Mouse (Mus musculus) small intestine, adult 2 months (tissue): Measurements from ENCODE around the gene Gnaq. TPM values are rescaled to one million over a fixed set of nuclear protein-coding genes. Genes with fewer than 3 reads are reported as not detected.

Experiments
- H3K27ac ChIP-seq: fragments of 200-500 bp; 2 replicates; pipeline ENCODE4 v1.5.1; 2012; ENCODE audit warnings: low read depth, low read length, control low read depth, inconsistent platforms; ENCODE audit not compliant: insufficient read depth
- H3K27me3 ChIP-seq: fragments of 200-500 bp; 2 replicates; pipeline ENCODE4 v1.6.1; 2012; ENCODE audit warnings: mild to moderate bottlenecking, moderate library complexity, low read length, inconsistent platforms; ENCODE audit not compliant: control insufficient read depth, insufficient read depth
- H3K36me3 ChIP-seq: fragments of 200-500 bp; 2 replicates; pipeline ENCODE4 v1.6.1; 2012; ENCODE audit warnings: mild to moderate bottlenecking, low read length, control low read depth, inconsistent platforms; ENCODE audit not compliant: control insufficient read depth, insufficient read depth
- H3K4me1 ChIP-seq: fragments of 200-500 bp; 2 replicates; pipeline ENCODE4 v1.6.1; 2012; ENCODE audit warnings: low read length, inconsistent platforms, mixed read lengths; ENCODE audit not compliant: control insufficient read depth, insufficient read depth, insufficient read length
- H3K4me3 ChIP-seq: fragments of 200-500 bp; 2 replicates; pipeline ENCODE4 v1.5.1; 2012; ENCODE audit warnings: low read depth, mild to moderate bottlenecking, control low read depth, inconsistent platforms, low read length, moderate library complexity
- CTCF ChIP-seq: fragments of 200-500 bp; IDR thresholded peaks from 2 replicates; pipeline ENCODE4 v1.5.1; 2012; ENCODE audit warnings: low read depth, mild to moderate bottlenecking, control low read depth, inconsistent platforms, low read length, moderate library complexity, mixed read lengths; ENCODE audit not compliant: insufficient replicate concordance, insufficient read length; ENCODE audit errors: extremely low read depth
- POLR2A ChIP-seq: fragments of 200-500 bp; IDR thresholded peaks from 2 replicates; pipeline ENCODE4 v1.6.1; 2012; ENCODE audit warnings: low read depth, mild to moderate bottlenecking, control low read depth, inconsistent platforms, low read length, moderate library complexity
- WGBS: fragments of 180-500 bp; shearing (Covaris S2); methylation state at CpG from one replicate; pipeline ENCODE4 v1.1.7; 2018; 5-methylcytosine and 5-hydroxymethylcytosine counted together
- polyA plus RNA-seq: library from polyadenylated mRNA; depleted of rRNA; stranded (reverse); fragments of >200 nt; gene quantifications from 2 replicates; pipeline ENCODE4 v1.2.3, GENCODE M21; 2012

Gnaq gene
- polyA plus RNA-seq, 1 experiment: 16.1 TPM

DNA sequence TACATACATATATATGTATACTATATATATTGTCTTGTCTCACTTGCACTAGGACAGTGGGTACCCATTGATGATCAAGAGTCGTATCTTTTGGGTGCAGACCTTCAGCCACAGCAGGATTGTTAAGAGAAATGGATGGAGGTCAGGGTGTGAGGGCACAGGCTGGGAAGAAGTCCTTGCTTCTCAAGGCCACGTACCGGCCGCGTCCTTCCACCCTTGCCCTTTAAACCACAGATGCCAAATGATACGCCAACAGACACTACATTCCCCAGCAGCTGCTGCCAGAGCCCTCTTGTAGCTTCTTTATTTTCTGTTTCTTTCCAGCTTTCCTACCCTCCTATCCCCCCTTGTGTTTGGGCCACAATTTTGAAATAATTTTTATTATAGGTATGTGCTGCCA is 251.5 kb downstream of the Gnaq start:
- 93% methylated on average over 6 of the region's 6 CpGs for WGBS
- TF ChIP-seq CTCF (no peak), POLR2A (no peak)
- H3K4me3 ChIP-seq: no peak overlapping the region
- H3K27me3 ChIP-seq: no peaks in the 10 kb centered on the region; the same call in 1 of the 2 replicates
- H3K4me1 ChIP-seq: peaks cover 2% of the 10 kb centered on the region; the same call in 1 of the 2 replicates
- H3K36me3 ChIP-seq: peaks cover 23% of the 10 kb centered on the region
- no peak overlapping the region for H3K27ac ChIP-seq

DNA sequence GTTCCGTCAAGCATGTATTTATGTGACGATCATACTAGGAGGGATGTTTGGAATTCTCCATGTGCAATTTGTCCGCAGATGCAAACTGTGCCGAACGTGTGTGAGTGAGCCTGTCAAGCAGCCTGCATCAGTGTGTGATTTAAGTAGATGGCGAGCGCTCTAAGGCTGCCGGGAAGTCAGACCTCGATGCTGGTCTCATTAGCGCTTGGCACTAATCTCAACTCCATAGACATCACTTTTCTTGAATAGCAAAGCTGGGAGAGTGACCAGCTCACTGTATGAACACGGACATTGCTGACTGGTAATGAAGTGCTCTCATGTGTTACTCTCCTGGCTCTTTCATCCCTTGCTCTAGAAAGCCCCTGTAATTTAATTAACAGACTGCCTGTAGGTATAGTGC is 252.3 kb downstream of the Gnaq start:
- Histone ChIP-seq H3K4me3 (no peak overlapping the region), H3K36me3 (peaks cover 16% of the 10 kb centered on the region), H3K27ac (no peak overlapping the region), H3K4me1 (peaks cover 2% of the 10 kb centered on the region; the same call in 1 of the 2 replicates), H3K27me3 (no peaks in the 10 kb centered on the region)
- 84% methylated on average over 11 of the region's 11 CpGs for WGBS
- no peak for TF ChIP-seq POLR2A
- TF ChIP-seq CTCF: no peak

DNA sequence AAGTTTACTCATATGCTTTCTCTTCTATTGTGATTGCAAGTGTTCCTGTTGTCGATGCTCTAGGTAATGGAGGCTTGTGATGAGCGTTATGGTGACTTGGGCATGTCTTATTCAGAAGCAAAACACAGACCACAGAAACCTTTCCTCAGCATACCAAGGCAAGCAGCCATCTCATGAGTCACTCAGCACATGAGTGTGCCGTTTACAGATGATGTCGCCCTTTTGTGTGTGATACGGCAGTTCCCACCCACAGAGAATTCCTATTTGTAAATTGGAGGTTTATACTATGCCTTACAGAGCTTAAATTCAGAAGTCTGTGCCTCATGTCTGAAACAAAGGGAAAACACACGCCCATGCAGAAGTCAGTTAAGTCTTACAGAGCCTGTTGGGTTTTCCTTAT is 253.9 kb downstream of the Gnaq start:
- Histone ChIP-seq H3K36me3 (peaks cover 16% of the 10 kb centered on the region), H3K27me3 (no peaks in the 10 kb centered on the region), H3K4me3 (no peak overlapping the region), H3K27ac (no peak overlapping the region), H3K4me1 (peaks cover 2% of the 10 kb centered on the region; the same call in 1 of the 2 replicates)
- WGBS: 81% methylated on average over 6 of the region's 6 CpGs
- no peak for TF ChIP-seq CTCF
- TF ChIP-seq POLR2A: no peak

DNA sequence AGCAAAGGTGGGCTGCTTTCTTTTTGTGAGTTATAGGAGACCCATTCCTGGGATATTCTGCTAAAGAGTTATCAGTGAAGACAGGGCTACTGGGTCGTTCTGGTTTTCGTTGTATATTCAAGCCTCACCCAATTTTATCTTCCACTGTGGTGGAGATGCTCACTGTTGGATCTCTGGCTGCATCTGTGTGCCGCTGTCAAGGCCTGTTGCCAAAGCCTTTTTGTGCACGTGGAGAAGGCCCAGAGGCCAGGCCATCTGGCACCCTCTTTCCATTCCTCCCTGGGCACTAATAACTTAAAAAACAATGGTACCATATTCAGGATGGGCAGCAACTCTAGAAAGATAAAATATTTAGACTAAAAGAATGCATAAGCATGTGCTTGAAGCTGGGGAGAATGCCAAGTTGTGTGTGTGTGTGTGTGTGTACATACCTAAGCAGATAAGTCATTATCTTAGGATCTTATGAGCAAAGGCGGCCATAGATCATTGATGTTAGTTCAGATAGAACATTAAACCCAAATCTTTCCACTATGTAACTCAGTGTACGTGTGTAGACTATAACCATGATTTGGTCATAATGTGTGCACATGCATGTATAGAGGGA is 257.7 kb downstream of the Gnaq start:
- TF ChIP-seq CTCF: no peak
- no peak for TF ChIP-seq POLR2A
- no peak overlapping the region for H3K27ac ChIP-seq
- H3K4me3 ChIP-seq: no peak overlapping the region
- peaks cover 7% of the 10 kb centered on the region for H3K36me3 ChIP-seq
- no peaks in the 10 kb centered on the region for H3K4me1 ChIP-seq
- WGBS: 81% methylated on average over 6 of the region's 6 CpGs
- H3K27me3 ChIP-seq: no peaks in the 10 kb centered on the region

DNA sequence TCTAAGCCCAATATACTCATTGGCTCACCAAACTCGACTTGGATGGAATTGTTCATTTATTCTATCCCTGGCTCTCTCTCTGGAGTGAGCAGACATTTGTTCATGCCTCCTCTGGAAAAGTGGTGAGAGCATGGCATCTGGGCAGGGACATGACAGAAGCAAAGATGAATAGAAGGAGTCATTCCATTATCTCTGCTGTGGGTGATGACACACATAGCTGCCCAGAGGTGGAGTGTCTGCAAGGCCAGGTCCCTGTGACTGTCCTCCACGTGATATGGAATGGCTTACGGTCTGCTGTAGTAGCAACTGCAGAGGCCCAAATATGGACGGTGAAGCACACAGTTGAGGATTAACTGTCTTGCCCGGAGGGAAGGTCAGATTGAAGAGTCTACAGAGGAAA is 261.8 kb downstream of the Gnaq start:
- H3K27me3 ChIP-seq: no peaks in the 10 kb centered on the region
- no peaks in the 10 kb centered on the region for H3K36me3 ChIP-seq
- no peaks in the 10 kb centered on the region for H3K4me1 ChIP-seq
- H3K4me3 ChIP-seq: no peak overlapping the region
- WGBS: 85% methylated on average over 5 of the region's 5 CpGs
- H3K27ac ChIP-seq: no peak overlapping the region
- TF ChIP-seq CTCF (no peak), POLR2A (no peak)

- no peak overlapping the region for H3K4me3 ChIP-seq
- no peaks in the 10 kb centered on the region for H3K36me3 ChIP-seq
- WGBS: 58% methylated on average over 6 of the region's 6 CpGs
- no peaks in the 10 kb centered on the region for H3K27me3 ChIP-seq
- no peak overlapping the region for H3K27ac ChIP-seq
- H3K4me1 ChIP-seq: 0 out of 2 replicates have a peak, but pooled peaks cover 2% of the 10 kb centered on the region
- no peak for TF ChIP-seq CTCF
- TF ChIP-seq POLR2A: no peak
Observed at GRCm38 (mm10) chr19:16403101-16403500, 270.5 kb downstream of the Gnaq start.

GRCm38 (mm10) chr19:16407727-16408126 is 275.1 kb downstream of the Gnaq start:
- no peak overlapping the region for H3K27ac ChIP-seq
- no peak overlapping the region for H3K4me3 ChIP-seq
- 60% methylated on average over 1 of the region's 1 CpGs for WGBS
- H3K36me3 ChIP-seq: no peaks in the 10 kb centered on the region
- 0 out of 2 replicates have a peak, but pooled peaks cover 2% of the 10 kb centered on the region for H3K4me1 ChIP-seq
- TF ChIP-seq POLR2A (no peak), CTCF (no peak)
- no peaks in the 10 kb centered on the region for H3K27me3 ChIP-seq

DNA sequence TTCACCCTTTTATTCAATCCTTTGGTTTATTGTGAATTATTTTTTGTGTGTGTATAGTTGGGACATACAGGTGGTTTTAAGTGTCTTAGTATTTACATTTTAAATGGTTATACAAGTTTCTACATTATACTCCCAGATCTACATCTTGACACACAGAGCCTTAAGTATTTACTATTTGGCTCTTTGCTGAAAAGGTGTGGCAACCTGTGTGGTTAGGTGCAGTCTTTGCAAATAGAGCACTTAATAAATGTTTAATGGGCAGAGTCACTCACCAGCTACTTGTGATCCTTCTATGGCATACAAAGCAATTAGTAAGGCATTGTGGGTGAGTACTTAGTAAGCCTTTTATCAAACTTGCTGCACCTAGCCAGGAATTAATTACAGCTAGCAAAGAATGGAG is 278.7 kb downstream of the Gnaq start:
- Histone ChIP-seq H3K4me1 (0 out of 2 replicates have a peak, but pooled peaks cover 2% of the 10 kb centered on the region), H3K36me3 (no peaks in the 10 kb centered on the region), H3K4me3 (no peak overlapping the region), H3K27ac (no peak overlapping the region), H3K27me3 (no peaks in the 10 kb centered on the region)
- TF ChIP-seq POLR2A (no peak), CTCF (no peak)
